9 mouse cellular contexts compared by ENCODE assay signal in genomic region chr10:81329194-81329975, GRCm38 (mm10). TPM values are rescaled to one million over a fixed set of nuclear protein-coding genes. Genes with fewer than 3 reads are reported as not detected.
DNase-seq lines count a peak whose midpoint lies in the region; ATAC-seq and TF ChIP-seq lines count a peak whose summit lies in the region.
"Had no signal": no experiment of that assay in that cellular context is flagged by ENCODE, and none has a peak within 500 bp of the region (broad histone marks: within the 10 kb centered on the region; RNA-seq: fewer than 3 reads in every experiment).

No protein-coding gene starts in this region.

- no peaks in the 10 kb centered on the region for H3K9me3 ChIP-seq in forebrain, embryonic 16.5 days (ENCODE audit: control insufficient read depth, low read length)
- no peaks in the 10 kb centered on the region for H3K9me3 ChIP-seq in forebrain, embryonic 14.5 days (replicated peaks; ENCODE audit: control insufficient read depth, low read length)
- no peaks in the 10 kb centered on the region for H3K9me3 ChIP-seq in heart, embryonic 15.5 days (replicated peaks)
- H3K9me3 ChIP-seq: G1E had no signal

- no peak for TF ChIP-seq CTCF in liver, adult 2 months (IDR thresholded peaks at IDR 0.05; ENCODE audit: low read depth, low read length)

- H3K36me3 ChIP-seq in forebrain, embryonic 16.5 days (ENCODE audit: control insufficient read depth, insufficient read depth): peaks cover 23% of the 10 kb centered on the region
- H3K36me3 ChIP-seq in forebrain, embryonic 14.5 days (ENCODE audit: control insufficient read depth, insufficient read depth, low read length): peaks cover 34% of the 10 kb centered on the region
- H3K36me3 ChIP-seq in heart, embryonic 15.5 days: peaks cover 25% of the 10 kb centered on the region
- H3K36me3 ChIP-seq in liver, adult 2 months (ENCODE audit: control insufficient read depth, insufficient read depth, low read length): peaks cover 7% of the 10 kb centered on the region

- H3K27ac ChIP-seq in forebrain, embryonic 16.5 days (ENCODE audit: low read length): no peak overlapping the region
- H3K27ac ChIP-seq in forebrain, embryonic 14.5 days (ENCODE audit: low read depth, low read length): no peak overlapping the region
- peak overlapping the region; percentile 95 for H3K27ac ChIP-seq in heart, embryonic 15.5 days
- peak overlapping the region; percentile 61 for H3K27ac ChIP-seq in liver, adult 2 months (replicated peaks; ENCODE audit: insufficient read depth, low read depth, low read length)

- no peaks in the 10 kb centered on the region for H3K4me1 ChIP-seq in forebrain, embryonic 16.5 days (replicated peaks; ENCODE audit: control insufficient read depth, insufficient read depth, low read length)
- no peaks in the 10 kb centered on the region for H3K4me1 ChIP-seq in forebrain, embryonic 14.5 days (ENCODE audit: control insufficient read depth, insufficient read depth, low read length)
- H3K4me1 ChIP-seq in heart, embryonic 15.5 days (replicated peaks): peaks cover 56% of the 10 kb centered on the region
- H3K4me1 ChIP-seq in liver, adult 2 months (ENCODE audit: control insufficient read depth, insufficient read depth, low read length): no peaks in the 10 kb centered on the region; the same call in 1 of the 2 replicates

- H3K27me3 ChIP-seq in forebrain, embryonic 16.5 days (replicated peaks; ENCODE audit: control insufficient read depth, insufficient read depth, low read length): peaks cover 10% of the 10 kb centered on the region
- H3K27me3 ChIP-seq in forebrain, embryonic 14.5 days (replicated peaks; ENCODE audit: control insufficient read depth, insufficient read depth, low read length): peaks cover 10% of the 10 kb centered on the region; the same call in 1 of the 2 replicates
- H3K27me3 ChIP-seq in heart, embryonic 15.5 days: no peaks in the 10 kb centered on the region
- H3K27me3 ChIP-seq in liver, adult 2 months (ENCODE audit: control insufficient read depth, insufficient read depth, low read length): no peaks in the 10 kb centered on the region

- no peak overlapping the region for H3K4me3 ChIP-seq in forebrain, embryonic 16.5 days (replicated peaks; ENCODE audit: low read length)
- H3K4me3 ChIP-seq in forebrain, embryonic 14.5 days (ENCODE audit: low read depth, low read length): no peak overlapping the region
- H3K4me3 ChIP-seq in heart, embryonic 15.5 days: peak overlapping the region; percentile 35
- peak overlapping the region; percentile 40; the same call in 1 of the 2 replicates for H3K4me3 ChIP-seq in liver, adult 2 months (ENCODE audit: insufficient read depth, low read depth, low read length)

- H3K79me2 ChIP-seq in liver, adult 2 months (ENCODE audit: control insufficient read depth, insufficient read depth, low read length): no peaks in the 10 kb centered on the region

- TF ChIP-seq POLR2A in liver, adult 2 months (IDR thresholded peaks at IDR 0.05; ENCODE audit: extremely low read depth, insufficient read depth, low read length): no peak

- WGBS in forebrain, embryonic 16.5 days: 75% methylated on average over 10 of the region's 10 CpGs
- 79% methylated on average over 10 of the region's 10 CpGs for WGBS in forebrain, embryonic 14.5 days
- 35% methylated on average over 10 of the region's 10 CpGs for WGBS in heart, embryonic 15.5 days
- WGBS in liver, adult 2 months: 67% methylated on average over 10 of the region's 10 CpGs

- 0 out of 2 replicates have a peak, but pooled peaks have one; percentile 13 for ATAC-seq in forebrain, embryonic 16.5 days
- no peak for ATAC-seq in forebrain, embryonic 14.5 days
- peak; percentile 63 for ATAC-seq in heart, embryonic 15.5 days (replicated peaks; ENCODE audit: insufficient number of reproducible peaks, insufficient read depth, low FRiP score, low read depth)

- H3K4me2 ChIP-seq in forebrain, embryonic 16.5 days (ENCODE audit: low read length): no peak overlapping the region
- no peak overlapping the region for H3K4me2 ChIP-seq in forebrain, embryonic 14.5 days (ENCODE audit: low read length)
- H3K4me2 ChIP-seq in heart, embryonic 15.5 days: peak overlapping the region; percentile 49

- H3K9ac ChIP-seq in forebrain, embryonic 16.5 days (replicated peaks; ENCODE audit: low read depth, low read length): no peak overlapping the region
- H3K9ac ChIP-seq in forebrain, embryonic 14.5 days (ENCODE audit: low read length): no peak overlapping the region
- H3K9ac ChIP-seq in heart, embryonic 15.5 days: peak overlapping the region; percentile 41; the same call in 1 of the 2 replicates
- H3K9ac ChIP-seq in liver, adult 2 months (ENCODE audit: low read depth, low read length): peak overlapping the region; percentile 52

- no peak for DNase-seq in forebrain, embryonic 14.5 days (ENCODE audit: low spot score)
- peak; percentile 69 for DNase-seq in CD4-positive helper T cell, adult 2 months (ENCODE audit: low read depth, low spot score)
- no peak for DNase-seq in liver, adult 2 months (ENCODE audit: extremely low read depth, low read depth, low spot score)
- DNase-seq in testis, postnatal 10 days (ENCODE audit: low spot score): peak; percentile 77
- DNase-seq in ovary, postnatal 10 days (ENCODE audit: low spot score): no peak
- DNase-seq in cerebellum, postnatal 36 days: no peak

RNA-seq across cellular contexts. Expression of gene Tbxa2r, which starts 0.9 kb away (rescaled TPM):
- polyA plus RNA-seq in forebrain, embryonic 16.5 days (2015; fragmentation: Nextera tagmentation; extraction: Ambion mirVana): 3.6 and 4.9 TPM in 2 replicates
- polyA plus RNA-seq in forebrain, embryonic 14.5 days (2014; fragmentation: Nextera tagmentation; extraction: Ambion mirVana): 2.9 and 4.1 TPM in 2 replicates
- 11.3 and 17.9 TPM in 2 replicates for polyA plus RNA-seq in heart, embryonic 15.5 days (2015; fragmentation: Nextera tagmentation; extraction: Ambion mirVana)
- total RNA-seq in liver, adult 2 months (2014; rRNA removed): 0.37 and 0.81 TPM in 2 replicates
- polyA plus RNA-seq in liver, adult 2 months (2012; rRNA removed): 3.8 and 4.0 TPM in 2 replicates
- total RNA-seq: G1E had no signal
- polyA plus RNA-seq: G1E had no signal

RNA-seq across cellular contexts. Expression of gene Cactin, which starts 8.5 kb away (rescaled TPM):
- 36.8 and 38.3 TPM in 2 replicates for polyA plus RNA-seq in forebrain, embryonic 16.5 days (2015; fragmentation: Nextera tagmentation; extraction: Ambion mirVana)
- 16.8 and 22.2 TPM in 2 replicates for polyA plus RNA-seq in forebrain, embryonic 14.5 days (2014; fragmentation: Nextera tagmentation; extraction: Ambion mirVana)
- polyA plus RNA-seq in heart, embryonic 15.5 days (2015; fragmentation: Nextera tagmentation; extraction: Ambion mirVana): 23.5 and 34.1 TPM in 2 replicates
- 5.0 and 5.7 TPM in 2 replicates for total RNA-seq in liver, adult 2 months (2014; rRNA removed)
- 12.8 and 14.1 TPM in 2 replicates for polyA plus RNA-seq in liver, adult 2 months (2012; rRNA removed)

RNA-seq across cellular contexts. Expression of gene Gipc3, which starts 13.7 kb away (rescaled TPM):
- not detected in 2 replicates for polyA plus RNA-seq in forebrain, embryonic 16.5 days (2015; fragmentation: Nextera tagmentation; extraction: Ambion mirVana)
- polyA plus RNA-seq in forebrain, embryonic 14.5 days (2014; fragmentation: Nextera tagmentation; extraction: Ambion mirVana): not detected in 2 replicates
- 0.04 TPM in 1 of 2 replicates, not detected in the other for polyA plus RNA-seq in heart, embryonic 15.5 days (2015; fragmentation: Nextera tagmentation; extraction: Ambion mirVana)
- total RNA-seq in liver, adult 2 months (2014; rRNA removed): under 0.01 and 0.27 TPM in 2 replicates
- polyA plus RNA-seq in liver, adult 2 months (2012; rRNA removed): 0.51 and 0.57 TPM in 2 replicates
- polyA plus RNA-seq: G1E had no signal

RNA-seq across cellular contexts. Expression of gene Hmg20b, which starts 20.9 kb away (rescaled TPM):
- 33.4 and 34.2 TPM in 2 replicates for polyA plus RNA-seq in forebrain, embryonic 16.5 days (2015; fragmentation: Nextera tagmentation; extraction: Ambion mirVana)
- 42.5 and 44.4 TPM in 2 replicates for polyA plus RNA-seq in forebrain, embryonic 14.5 days (2014; fragmentation: Nextera tagmentation; extraction: Ambion mirVana)
- polyA plus RNA-seq in heart, embryonic 15.5 days (2015; fragmentation: Nextera tagmentation; extraction: Ambion mirVana): 82.8 and 83.4 TPM in 2 replicates
- total RNA-seq in liver, adult 2 months (2014; rRNA removed): 9.9 and 10.8 TPM in 2 replicates
- 48.1 and 54.0 TPM in 2 replicates for polyA plus RNA-seq in liver, adult 2 months (2012; rRNA removed)

RNA-seq across cellular contexts. Expression of gene Mfsd12, which starts 27.9 kb away (rescaled TPM):
- 11.4 and 11.5 TPM in 2 replicates for polyA plus RNA-seq in forebrain, embryonic 16.5 days (2015; fragmentation: Nextera tagmentation; extraction: Ambion mirVana)
- 4.1 and 4.9 TPM in 2 replicates for polyA plus RNA-seq in forebrain, embryonic 14.5 days (2014; fragmentation: Nextera tagmentation; extraction: Ambion mirVana)
- 11.7 and 22.3 TPM in 2 replicates for polyA plus RNA-seq in heart, embryonic 15.5 days (2015; fragmentation: Nextera tagmentation; extraction: Ambion mirVana)
- 5.3 and 7.4 TPM in 2 replicates for total RNA-seq in liver, adult 2 months (2014; rRNA removed)
- polyA plus RNA-seq in liver, adult 2 months (2012; rRNA removed): 12.8 and 13.4 TPM in 2 replicates

Comparison
In these comparisons a context has a peak if more than half of its experiments do, and no peak if none do; other contexts are left out.
1. H3K27ac ChIP-seq: peak in heart, embryonic 15.5 days (single experiment) and liver, adult 2 months (single experiment); none in forebrain, embryonic 16.5 days (single experiment) and forebrain, embryonic 14.5 days (single experiment).
2. H3K4me3 ChIP-seq: peak in heart, embryonic 15.5 days (single experiment) and liver, adult 2 months (single experiment); none in forebrain, embryonic 16.5 days (single experiment) and forebrain, embryonic 14.5 days (single experiment).
3. H3K9ac ChIP-seq: peak in heart, embryonic 15.5 days (single experiment) and liver, adult 2 months (single experiment); none in forebrain, embryonic 16.5 days (single experiment) and forebrain, embryonic 14.5 days (single experiment).
4. DNase-seq: peak in CD4-positive helper T cell, adult 2 months (single experiment) and testis, postnatal 10 days (single experiment); none in forebrain, embryonic 14.5 days (single experiment), liver, adult 2 months (single experiment), ovary, postnatal 10 days (single experiment) and cerebellum, postnatal 36 days (0 of 2).